Mouse (Mus musculus): ENCODE measurements around the gene Rhbg. TPM values are rescaled to one million over a fixed set of nuclear protein-coding genes. Genes with fewer than 3 reads are reported as not detected.

The Rhbg gene
- polyA plus RNA-seq, 1 experiment from 2014 or later, result 0.26 TPM

GRCm38 (mm10) chr3:88200161-88200971 lies 54.1 kb downstream of the Rhbg start:
- Histone ChIP-seq H3K27me3 (replicated peaks; ENCODE audit: control insufficient read depth, insufficient read depth, low read length) (peaks cover 100% of the 10 kb centered on the region), H3K9ac (ENCODE audit: low read length) (no peak overlapping the region), H3K4me1 (replicated peaks; ENCODE audit: control insufficient read depth, insufficient read depth, low read length) (0 out of 2 replicates have a peak, but pooled peaks cover 8% of the 10 kb centered on the region), H3K4me2 (ENCODE audit: low read length) (peak overlapping the region; percentile 47), H3K27ac (ENCODE audit: low read depth) (no peak overlapping the region), H3K36me3 (ENCODE audit: control insufficient read depth, insufficient read depth, low read length) (no peaks in the 10 kb centered on the region), H3K4me3 (ENCODE audit: low read depth, low read length) (peak overlapping the region; percentile 21), H3K9me3 (ENCODE audit: control insufficient read depth, low read length) (no peaks in the 10 kb centered on the region)
- no peak for ATAC-seq (replicated peaks; ENCODE audit: low FRiP score, low TSS enrichment, low read depth)
- WGBS, result under 1% methylated on average over 61 of the region's 61 CpGs
- DNase-seq (ENCODE audit: low spot score), result peak; percentile 78

GRCm38 (mm10) chr3:88199541-88200110 lies 54.9 kb downstream of the Rhbg start:
- Histone ChIP-seq H3K9ac (ENCODE audit: low read length) (no peak overlapping the region), H3K4me1 (replicated peaks; ENCODE audit: control insufficient read depth, insufficient read depth, low read length) (0 out of 2 replicates have a peak, but pooled peaks cover 8% of the 10 kb centered on the region), H3K27me3 (replicated peaks; ENCODE audit: control insufficient read depth, insufficient read depth, low read length) (peaks cover 97% of the 10 kb centered on the region), H3K4me2 (ENCODE audit: low read length) (no peak overlapping the region), H3K27ac (ENCODE audit: low read depth) (no peak overlapping the region), H3K4me3 (ENCODE audit: low read depth, low read length) (no peak overlapping the region), H3K9me3 (ENCODE audit: control insufficient read depth, low read length) (no peaks in the 10 kb centered on the region), H3K36me3 (ENCODE audit: control insufficient read depth, insufficient read depth, low read length) (no peaks in the 10 kb centered on the region)
- 27% methylated on average over 2 of the region's 2 CpGs for WGBS
- ATAC-seq (replicated peaks; ENCODE audit: low FRiP score, low TSS enrichment, low read depth) (no peak), DNase-seq (ENCODE audit: low spot score) (no peak)

- Histone ChIP-seq H3K27ac (ENCODE audit: low read depth) (no peak overlapping the region), H3K36me3 (ENCODE audit: control insufficient read depth, insufficient read depth, low read length) (no peaks in the 10 kb centered on the region), H3K4me3 (ENCODE audit: low read depth, low read length) (no peak overlapping the region), H3K4me2 (ENCODE audit: low read length) (no peak overlapping the region), H3K27me3 (replicated peaks; ENCODE audit: control insufficient read depth, insufficient read depth, low read length) (peaks cover 91% of the 10 kb centered on the region), H3K9me3 (ENCODE audit: control insufficient read depth, low read length) (no peaks in the 10 kb centered on the region), H3K4me1 (replicated peaks; ENCODE audit: control insufficient read depth, insufficient read depth, low read length) (0 out of 2 replicates have a peak, but pooled peaks cover 8% of the 10 kb centered on the region), H3K9ac (ENCODE audit: low read length) (no peak overlapping the region)
- no peak for ATAC-seq (replicated peaks; ENCODE audit: low FRiP score, low TSS enrichment, low read depth)
- WGBS, result 5% methylated on average over 8 of the region's 9 CpGs
- DNase-seq (ENCODE audit: low spot score), result no peak
Observed at GRCm38 (mm10) chr3:88198505-88199020, 55.9 kb downstream of the Rhbg start.

GRCm38 (mm10) chr3:88197741-88198504 lies 56.6 kb downstream of the Rhbg start:
- H3K4me3 ChIP-seq (ENCODE audit: low read depth, low read length), result no peak overlapping the region
- WGBS, result 9% methylated on average over 10 of the region's 10 CpGs
- no peaks in the 10 kb centered on the region for H3K36me3 ChIP-seq (ENCODE audit: control insufficient read depth, insufficient read depth, low read length)
- peaks cover 88% of the 10 kb centered on the region for H3K27me3 ChIP-seq (replicated peaks; ENCODE audit: control insufficient read depth, insufficient read depth, low read length)
- no peak overlapping the region for H3K4me2 ChIP-seq (ENCODE audit: low read length)
- no peak overlapping the region for H3K27ac ChIP-seq (ENCODE audit: low read depth)
- DNase-seq (ENCODE audit: low spot score) (no peak), ATAC-seq (replicated peaks; ENCODE audit: low FRiP score, low TSS enrichment, low read depth) (no peak)
- no peak overlapping the region for H3K9ac ChIP-seq (ENCODE audit: low read length)
- H3K9me3 ChIP-seq (ENCODE audit: control insufficient read depth, low read length), result no peaks in the 10 kb centered on the region
- 0 out of 2 replicates have a peak, but pooled peaks cover 8% of the 10 kb centered on the region for H3K4me1 ChIP-seq (replicated peaks; ENCODE audit: control insufficient read depth, insufficient read depth, low read length)

Small RNAs within 50 kb of the gene (microRNA-seq; reads per million reads assigned to microRNA genes)
- gene Gm25641 (not detected), gene Mir3093 (not detected), gene Mir9-1 (not detected)

Other genes with a start within 250 kb of the Rhbg start
- 0.13 TPM in 1 of 2 replicates, not detected in the other for gene Hapln2, start 227.1 kb downstream of the Rhbg start, polyA plus RNA-seq (2014; fragmentation: Nextera tagmentation; extraction: Ambion mirVana)
- 41.1 and 45.5 TPM in 2 replicates for gene Gpatch4, start 211.6 kb downstream of the Rhbg start, polyA plus RNA-seq (2014; fragmentation: Nextera tagmentation; extraction: Ambion mirVana)
- 169 and 170 TPM in 2 replicates for gene Naxe, start 196.2 kb downstream of the Rhbg start, polyA plus RNA-seq (2014; fragmentation: Nextera tagmentation; extraction: Ambion mirVana)
- gene Ttc24, start 176.4 kb downstream of the Rhbg start, polyA plus RNA-seq (2014; fragmentation: Nextera tagmentation; extraction: Ambion mirVana), result not detected in 2 replicates
- gene Iqgap3, start 172.7 kb downstream of the Rhbg start, polyA plus RNA-seq (2014; fragmentation: Nextera tagmentation; extraction: Ambion mirVana), result 23.8 and 24.0 TPM in 2 replicates
- gene Mef2d, start 112.3 kb downstream of the Rhbg start, polyA plus RNA-seq (2014; fragmentation: Nextera tagmentation; extraction: Ambion mirVana), result 23.4 and 23.8 TPM in 2 replicates
- 0.28 and 0.89 TPM in 2 replicates for gene Gm38392, start 32.5 kb upstream of the Rhbg start, polyA plus RNA-seq (2014; fragmentation: Nextera tagmentation; extraction: Ambion mirVana)
- 13.3 TPM in 2 replicates for gene Tsacc, start 42.3 kb upstream of the Rhbg start, polyA plus RNA-seq (2014; fragmentation: Nextera tagmentation; extraction: Ambion mirVana)
- 566 and 608 TPM in 2 replicates for gene Cct3, start 42.4 kb upstream of the Rhbg start, polyA plus RNA-seq (2014; fragmentation: Nextera tagmentation; extraction: Ambion mirVana)
- 140 and 161 TPM in 2 replicates for gene Glmp, start 70.3 kb upstream of the Rhbg start, polyA plus RNA-seq (2014; fragmentation: Nextera tagmentation; extraction: Ambion mirVana)
- gene Tmem79, start 81.4 kb upstream of the Rhbg start, polyA plus RNA-seq (2014; fragmentation: Nextera tagmentation; extraction: Ambion mirVana), result 17.1 and 17.3 TPM in 2 replicates
- 39.4 and 40.1 TPM in 2 replicates for gene Smg5, start 81.6 kb upstream of the Rhbg start, polyA plus RNA-seq (2014; fragmentation: Nextera tagmentation; extraction: Ambion mirVana)
- gene Paqr6, start 109.9 kb upstream of the Rhbg start, polyA plus RNA-seq (2014; fragmentation: Nextera tagmentation; extraction: Ambion mirVana), result 1.5 and 2.4 TPM in 2 replicates
- gene Bglap3, start 118.0 kb upstream of the Rhbg start, polyA plus RNA-seq (2014; fragmentation: Nextera tagmentation; extraction: Ambion mirVana), result 0.28 and 0.30 TPM in 2 replicates
- not detected in 2 replicates for gene Bglap2, start 124.0 kb upstream of the Rhbg start, polyA plus RNA-seq (2014; fragmentation: Nextera tagmentation; extraction: Ambion mirVana)
- gene Bglap, start 129.8 kb upstream of the Rhbg start, polyA plus RNA-seq (2014; fragmentation: Nextera tagmentation; extraction: Ambion mirVana), result 0.64 TPM in 1 of 2 replicates, not detected in the other
- gene Pmf1, start 155.6 kb upstream of the Rhbg start, polyA plus RNA-seq (2014; fragmentation: Nextera tagmentation; extraction: Ambion mirVana), result 150 and 154 TPM in 2 replicates
- gene Slc25a44, start 170.4 kb upstream of the Rhbg start, polyA plus RNA-seq (2014; fragmentation: Nextera tagmentation; extraction: Ambion mirVana), result 19.7 and 20.1 TPM in 2 replicates
- gene Sema4a, start 206.5 kb upstream of the Rhbg start, polyA plus RNA-seq (2014; fragmentation: Nextera tagmentation; extraction: Ambion mirVana), result 11.1 and 13.3 TPM in 2 replicates

Data from intestine, embryonic 14.5 days (tissue).